Mouse (Mus musculus) heart, postnatal 0 days (tissue): ENCODE data around the gene Gpr150. TPM values are rescaled to one million over a fixed set of nuclear protein-coding genes. Genes with fewer than 3 reads are reported as not detected.
A peak's percentile ranks its signal among the peaks of the same experiment; 100 is the strongest.

Experiments used
- ATAC-seq: fragments of 200-750 bp; cut with Nextera tagmentation; 2 replicates; pipeline ENCODE4 v1.8.0; 2017; ENCODE audit warnings: low read depth, moderate number of reproducible peaks, moderate library complexity; ENCODE audit not compliant: insufficient read depth
- DNase-seq: peaks from one replicate; pipeline ENCODE4 v3.0.0-alpha.2; 2016; ENCODE audit warnings: low spot score
- H3K27ac ChIP-seq: fragments of 300-500 bp; sonication (generic); 2 replicates; pipeline ENCODE4 v1.5.1; 2014; ENCODE audit warnings: low read depth, mild to moderate bottlenecking
- H3K27me3 ChIP-seq: fragments of 300-500 bp; sonication (generic); 2 replicates; pipeline ENCODE4 v1.6.1; 2014; ENCODE audit warnings: low read length, mixed read lengths; ENCODE audit not compliant: control insufficient read depth, insufficient read depth
- H3K36me3 ChIP-seq: fragments of 300-500 bp; sonication (generic); replicated peaks from 2 replicates; pipeline ENCODE4 v1.6.1; 2014; ENCODE audit warnings: low read length, mixed read lengths; ENCODE audit not compliant: control insufficient read depth, insufficient read depth
- H3K4me1 ChIP-seq: fragments of 300-500 bp; sonication (generic); 2 replicates; pipeline ENCODE4 v1.6.1; 2014; ENCODE audit warnings: antibody characterized with exemption; ENCODE audit not compliant: control insufficient read depth, insufficient read depth
- H3K4me2 ChIP-seq: fragments of 300-500 bp; sonication (generic); 2 replicates; pipeline ENCODE4 v1.6.1; 2014; ENCODE audit warnings: low read depth, mild to moderate bottlenecking, low read length, moderate library complexity
- H3K4me3 ChIP-seq: fragments of 300-500 bp; sonication (generic); 2 replicates; pipeline ENCODE4 v1.5.1; 2014; ENCODE audit warnings: low read depth, low read length
- H3K9ac ChIP-seq: fragments of 300-500 bp; sonication (generic); replicated peaks from 2 replicates; pipeline ENCODE4 v1.6.1; 2014; ENCODE audit warnings: low read depth, low read length, mixed read lengths
- H3K9me3 ChIP-seq: fragments of 300-500 bp; sonication (generic); replicated peaks from 2 replicates; pipeline ENCODE4 v1.6.1; 2016; ENCODE audit warnings: low read length; ENCODE audit not compliant: control insufficient read depth
- CTCF ChIP-seq: IDR thresholded peaks from 2 replicates; pipeline ENCODE4 v1.5.1; 2016; ENCODE audit warnings: antibody characterized with exemption, control low read depth, low read depth
- EP300 ChIP-seq: IDR thresholded peaks from 2 replicates; pipeline ENCODE4 v1.6.1; 2016; ENCODE audit warnings: antibody characterized with exemption, low read depth
- WGBS: fragments of 180-500 bp; shearing (Covaris S2); extraction: QIAGEN DNeasy Blood & Tissue Kit; methylation state at CpG from one replicate; pipeline ENCODE4 v1.1.7; 2014; 5-methylcytosine and 5-hydroxymethylcytosine counted together
- polyA plus RNA-seq: library from polyadenylated mRNA; unstranded; fragments of >200 nt; fragmentation: Nextera tagmentation; extraction: Ambion mirVana; gene quantifications from 2 replicates; pipeline ENCODE4 v1.2.1, GENCODE M21; 2015
- total RNA-seq: library from RNA; depleted of rRNA; stranded (reverse); fragments of >200 nt; gene quantifications from 2 replicates; pipeline ENCODE4 v1.2.3, GENCODE M21; 2014; ENCODE audit warnings: low replicate concordance; rRNA removed

The Gpr150 gene
- total and polyA plus RNA-seq, 2 experiments from 2014 or later: 0.07 TPM; not detected in 1

DNA sequence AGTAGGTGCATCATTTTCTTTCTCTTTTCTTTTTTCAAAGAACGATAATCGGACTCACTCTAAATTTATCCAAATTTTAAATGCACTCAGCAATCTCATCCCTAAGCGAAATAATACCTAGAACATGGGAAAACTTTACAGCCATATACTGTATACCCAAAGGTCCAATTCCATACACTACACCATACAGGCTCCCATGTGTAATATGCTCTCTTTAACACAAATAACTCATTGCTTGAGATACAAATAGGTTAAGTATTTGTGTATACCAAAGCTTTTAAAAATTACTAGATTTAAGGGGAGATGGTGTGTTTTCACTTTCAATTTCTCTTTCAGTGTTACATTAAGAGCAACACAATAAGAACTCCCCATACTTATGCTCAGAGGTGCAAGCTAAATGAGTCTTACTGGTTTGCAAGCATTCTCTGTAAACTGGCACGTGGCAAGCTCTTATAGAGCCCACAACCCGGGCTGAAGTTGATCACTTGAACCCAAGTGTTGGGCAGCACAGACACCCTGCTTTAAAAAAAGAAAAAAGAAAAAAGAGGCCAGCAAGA, 37.9 kb downstream of the Gpr150 start:
- H3K4me3 ChIP-seq: peak overlapping the region; percentile 75
- DNase-seq (no peak), ATAC-seq (peak; percentile 7; the same call in 1 of the 2 replicates)
- H3K9me3 ChIP-seq: no peaks in the 10 kb centered on the region
- H3K36me3 ChIP-seq: no peaks in the 10 kb centered on the region
- H3K9ac ChIP-seq: no peak overlapping the region
- TF ChIP-seq EP300 (no peak), CTCF (no peak)
- WGBS: 45% methylated on average over 5 of the region's 5 CpGs
- peak overlapping the region; percentile 60 for H3K4me2 ChIP-seq
- H3K27ac ChIP-seq: peak overlapping the region; percentile 50
- H3K27me3 ChIP-seq: no peaks in the 10 kb centered on the region
- 0 out of 2 replicates have a peak, but pooled peaks cover 3% of the 10 kb centered on the region for H3K4me1 ChIP-seq

DNA sequence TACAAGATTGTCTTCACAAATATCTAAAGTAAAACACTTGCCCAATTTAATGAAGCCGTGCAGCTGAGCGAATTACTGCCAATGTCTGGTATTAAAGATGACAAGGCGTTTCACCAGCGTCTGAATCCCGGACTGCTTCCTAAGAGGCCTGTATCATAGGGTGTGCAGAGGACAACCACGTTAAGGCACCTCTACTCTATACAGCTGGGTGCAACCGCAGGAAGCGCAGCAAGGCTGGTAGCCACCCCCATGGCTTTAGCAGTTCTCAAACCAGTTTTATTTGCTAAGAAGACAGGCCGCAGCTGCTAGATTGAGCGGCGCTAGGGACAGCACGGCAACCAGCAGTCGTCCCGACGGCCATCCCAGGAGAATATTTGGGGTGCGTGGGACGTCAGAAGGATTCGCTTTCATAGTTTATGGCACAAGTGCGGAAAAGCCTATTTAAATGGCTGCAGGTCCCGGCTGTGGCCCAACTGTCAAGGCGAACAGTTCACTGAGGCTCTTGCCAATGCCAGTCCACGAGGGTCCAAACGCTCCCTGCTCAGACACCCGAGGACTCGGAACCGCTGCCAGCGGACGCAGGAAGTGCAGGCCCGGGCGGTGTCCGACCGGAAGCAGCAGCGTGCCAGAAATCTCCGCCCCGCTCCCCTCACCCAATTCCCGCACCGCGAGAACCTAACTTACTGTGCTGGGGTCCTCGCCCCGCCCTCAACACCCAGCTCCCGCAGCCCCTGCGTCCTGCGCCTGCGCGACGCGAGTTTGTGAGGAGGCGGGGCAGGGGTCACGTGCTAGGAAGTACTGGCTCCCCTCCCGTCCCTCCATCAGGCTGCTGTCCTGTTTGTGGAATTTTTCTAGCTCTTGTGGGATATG, 38.6 kb downstream of the Gpr150 start, which contains the start of gene Rfesd:
Gene Rfesd (minus strand): TSS at position 746 of the 870 bp plus-strand sequence.
- 1% methylated on average over 50 of the region's 50 CpGs for WGBS
- H3K27ac ChIP-seq: peak within 1 kb of the TSS; percentile 98
- ATAC-seq: peak; percentile 100

DNA sequence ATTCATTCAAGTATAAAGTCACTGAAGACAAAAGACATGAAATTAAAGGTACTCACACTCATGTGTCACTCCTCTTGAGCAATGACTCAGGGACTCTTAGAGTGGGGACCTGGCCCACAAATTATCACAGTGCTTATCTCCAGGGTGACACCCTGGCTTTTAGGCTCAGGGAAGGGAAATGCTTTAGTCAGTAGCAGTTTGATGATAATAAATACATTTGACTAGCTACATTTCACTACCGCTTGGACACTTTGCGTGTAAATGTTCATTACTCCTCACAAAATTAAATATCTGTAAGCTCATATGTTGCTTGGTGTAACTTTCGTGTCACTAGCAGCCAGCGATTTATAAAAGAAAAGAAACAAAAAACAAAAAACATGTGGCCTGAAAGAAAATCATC, 39.3 kb downstream of the Gpr150 start:
- Histone ChIP-seq H3K4me1 (0 out of 2 replicates have a peak, but pooled peaks cover 3% of the 10 kb centered on the region), H3K4me2 (peak overlapping the region; percentile 60), H3K9ac (peak overlapping the region; percentile 94), H3K4me3 (peak overlapping the region; percentile 75), H3K9me3 (no peaks in the 10 kb centered on the region), H3K27me3 (no peaks in the 10 kb centered on the region), H3K27ac (peak overlapping the region; percentile 98), H3K36me3 (no peaks in the 10 kb centered on the region)
- no peak for TF ChIP-seq EP300
- TF ChIP-seq CTCF: no peak
- ATAC-seq (no peak), DNase-seq (peak; percentile 10)
- WGBS: 56% methylated on average over 4 of the region's 4 CpGs

More for the DNA sequence above, 38.6 kb downstream of the Gpr150 start, which contains the start of gene Rfesd:
- peak; percentile 99 for DNase-seq
- TF ChIP-seq EP300: peak; percentile 90
- TF ChIP-seq CTCF: no peak
- H3K4me2 ChIP-seq: peak within 1 kb of the TSS; percentile 60
- no peaks in the 10 kb centered on the region for H3K9me3 ChIP-seq
- H3K9ac ChIP-seq: peak within 1 kb of the TSS; percentile 94
- peak within 1 kb of the TSS; percentile 75 for H3K4me3 ChIP-seq
- H3K27me3 ChIP-seq: no peaks in the 10 kb centered on the region
- H3K36me3 ChIP-seq: no peaks in the 10 kb centered on the region
- 0 out of 2 replicates have a peak, but pooled peaks cover 3% of the 10 kb centered on the region for H3K4me1 ChIP-seq

DNA sequence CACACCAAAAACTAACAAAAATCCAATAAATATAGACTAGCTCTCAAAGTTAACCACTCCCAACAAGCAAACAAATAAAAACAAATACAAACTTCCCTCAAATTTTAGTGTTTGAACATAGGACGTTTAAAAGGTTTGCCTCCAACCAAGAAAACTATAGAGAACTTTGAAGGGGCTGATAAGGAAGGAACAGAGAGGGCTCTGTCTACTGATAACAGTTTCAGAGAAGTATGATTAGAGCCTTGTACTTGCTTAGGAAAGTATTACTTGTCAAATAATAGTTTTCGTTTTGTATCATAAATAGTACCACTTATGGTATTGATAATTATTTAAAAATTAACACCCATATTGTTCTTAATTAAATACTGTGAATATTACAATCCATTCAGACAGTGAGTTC, 42.3 kb downstream of the Gpr150 start:
- no peaks in the 10 kb centered on the region for H3K27me3 ChIP-seq
- H3K9ac ChIP-seq: no peak overlapping the region
- no peak overlapping the region for H3K4me2 ChIP-seq
- H3K27ac ChIP-seq: no peak overlapping the region
- TF ChIP-seq EP300 (no peak), CTCF (no peak)
- 0 out of 2 replicates have a peak, but pooled peaks cover 3% of the 10 kb centered on the region for H3K4me1 ChIP-seq
- no peaks in the 10 kb centered on the region for H3K36me3 ChIP-seq
- H3K9me3 ChIP-seq: no peaks in the 10 kb centered on the region
- no peak overlapping the region for H3K4me3 ChIP-seq
- DNase-seq (no peak), ATAC-seq (no peak)
- WGBS: 45% methylated on average over 2 of the region's 2 CpGs

Other genes with a start within 250 kb of the Gpr150 start
- 105 and 107 TPM in 2 replicates for gene Glrx, start 217.1 kb downstream of the Gpr150 start, total RNA-seq
- 156 and 160 TPM in 2 replicates for gene Glrx, start 217.1 kb downstream of the Gpr150 start, polyA plus RNA-seq
- 27.1 and 29.8 TPM in 2 replicates for gene Rhobtb3, start 113.1 kb downstream of the Gpr150 start, total RNA-seq
- gene Rhobtb3, start 113.1 kb downstream of the Gpr150 start, polyA plus RNA-seq: 12.9 and 13.7 TPM in 2 replicates
- gene Spata9, start 89.8 kb downstream of the Gpr150 start, total RNA-seq: not detected in 2 replicates
- gene Spata9, start 89.8 kb downstream of the Gpr150 start, polyA plus RNA-seq: 0.22 and 0.52 TPM in 2 replicates
- 4.1 and 16.0 TPM in 2 replicates for gene Rfesd, start 38.3 kb downstream of the Gpr150 start, total RNA-seq
- gene Rfesd, start 38.3 kb downstream of the Gpr150 start, polyA plus RNA-seq: 17.0 and 18.9 TPM in 2 replicates
- 1.4 and 2.9 TPM in 2 replicates for gene Arsk, start 41.7 kb upstream of the Gpr150 start, total RNA-seq
- 2.4 and 2.7 TPM in 2 replicates for gene Arsk, start 41.7 kb upstream of the Gpr150 start, polyA plus RNA-seq
- gene Ttc37, start 41.7 kb upstream of the Gpr150 start, total RNA-seq: 10.5 and 21.5 TPM in 2 replicates
- gene Ttc37, start 41.7 kb upstream of the Gpr150 start, polyA plus RNA-seq: 3.9 and 4.0 TPM in 2 replicates
- not detected in 2 replicates for gene Fam81b, start 248.1 kb upstream of the Gpr150 start, total RNA-seq
- gene Fam81b, start 248.1 kb upstream of the Gpr150 start, polyA plus RNA-seq: 0.08 TPM in 1 of 2 replicates, not detected in the other